Mouse (Mus musculus) liver, adult 2 months (tissue): ENCODE data around the gene Fam219a. TPM values are rescaled to one million over a fixed set of nuclear protein-coding genes. Genes with fewer than 3 reads are reported as not detected.

Source experiments
- DNase-seq: peaks from one replicate; pipeline ENCODE4 v3.0.0-alpha.2; 2011; ENCODE audit warnings: low read depth, low spot score; ENCODE audit errors: extremely low read depth
- H3K27ac ChIP-seq: fragments of 200-500 bp; replicated peaks from 2 replicates; pipeline ENCODE4 v1.5.1; 2012; ENCODE audit warnings: low read depth, mild to moderate bottlenecking, control low read depth, inconsistent platforms, low read length; ENCODE audit not compliant: insufficient read depth
- H3K27me3 ChIP-seq: fragments of 200-500 bp; 2 replicates; pipeline ENCODE4 v1.6.1; 2012; ENCODE audit warnings: mild to moderate bottlenecking, moderate library complexity, low read length, inconsistent platforms; ENCODE audit not compliant: control insufficient read depth, insufficient read depth
- H3K36me3 ChIP-seq: fragments of 200-500 bp; 2 replicates; pipeline ENCODE4 v1.6.1; 2012; ENCODE audit warnings: low read length, inconsistent platforms; ENCODE audit not compliant: control insufficient read depth, insufficient read depth
- H3K4me1 ChIP-seq: fragments of 200-500 bp; 2 replicates; pipeline ENCODE4 v1.6.1; 2011; ENCODE audit warnings: low read length; ENCODE audit not compliant: control insufficient read depth, insufficient read depth
- H3K4me3 ChIP-seq: fragments of 200-500 bp; 2 replicates; pipeline ENCODE4 v1.5.1; 2011; ENCODE audit warnings: low read depth, mild to moderate bottlenecking, control low read depth, low read length, moderate library complexity; ENCODE audit not compliant: insufficient read depth
- H3K79me2 ChIP-seq: fragments of 200-500 bp; 2 replicates; pipeline ENCODE4 v1.6.1; 2012; ENCODE audit warnings: inconsistent platforms, mild to moderate bottlenecking, low read length, moderate library complexity; ENCODE audit not compliant: control insufficient read depth, insufficient read depth
- H3K9ac ChIP-seq: fragments of 200-500 bp; 2 replicates; pipeline ENCODE4 v1.6.1; 2012; ENCODE audit warnings: low read depth, mild to moderate bottlenecking, control low read depth, inconsistent platforms, low read length
- CTCF ChIP-seq: fragments of 200-500 bp; IDR thresholded peaks from 2 replicates; pipeline ENCODE4 v1.5.1; 2011; ENCODE audit warnings: low read depth, low read length, control low read depth
- POLR2A ChIP-seq: fragments of 200-500 bp; IDR thresholded peaks from 2 replicates; pipeline ENCODE4 v1.6.1; 2011; ENCODE audit warnings: low read length, control low read depth; ENCODE audit not compliant: insufficient read depth; ENCODE audit errors: extremely low read depth
- WGBS: fragments of 180-500 bp; shearing (Covaris S2); methylation state at CpG from one replicate; pipeline ENCODE4 v1.1.7; 2018; 5-methylcytosine and 5-hydroxymethylcytosine counted together
- polyA plus RNA-seq: library from polyadenylated mRNA; depleted of rRNA; stranded (reverse); fragments of >200 nt; gene quantifications from 2 replicates; pipeline ENCODE4 v1.2.3, GENCODE M21; 2012
- total RNA-seq: library from RNA; depleted of rRNA; stranded (reverse); fragments of >200 nt; gene quantifications from 2 replicates; pipeline ENCODE4 v1.2.3, GENCODE M21; 2014

The Fam219a gene
- total and polyA plus RNA-seq, 2 experiments, result 1.5 to 6.5 TPM

GRCm38 (mm10) chr4:41557092-41557491 lies 12.2 kb downstream of the Fam219a start:
- TF ChIP-seq POLR2A (no peak), CTCF (no peak)

GRCm38 (mm10) chr4:41556311-41556953 lies 12.9 kb downstream of the Fam219a start:
- no peaks in the 10 kb centered on the region for H3K27me3 ChIP-seq
- DNase-seq, result no peak
- no peak overlapping the region for H3K4me3 ChIP-seq
- peaks cover 3% of the 10 kb centered on the region; the same call in 1 of the 2 replicates for H3K4me1 ChIP-seq
- TF ChIP-seq POLR2A (no peak), CTCF (no peak)
- H3K36me3 ChIP-seq, result no peaks in the 10 kb centered on the region
- H3K79me2 ChIP-seq, result no peaks in the 10 kb centered on the region; the same call in 1 of the 2 replicates
- peak overlapping the region; percentile 42 for H3K27ac ChIP-seq
- WGBS, result 42% methylated on average over 5 of the region's 5 CpGs
- no peak overlapping the region for H3K9ac ChIP-seq

More at GRCm38 (mm10) chr4:41557092-41557491, 12.2 kb downstream of the Fam219a start:
- H3K4me3 ChIP-seq, result no peak overlapping the region
- H3K9ac ChIP-seq, result no peak overlapping the region
- no peaks in the 10 kb centered on the region for H3K36me3 ChIP-seq
- no peak for DNase-seq
- no peak overlapping the region for H3K27ac ChIP-seq
- WGBS, result 56% methylated on average over 3 of the region's 3 CpGs
- no peaks in the 10 kb centered on the region for H3K27me3 ChIP-seq
- peaks cover 3% of the 10 kb centered on the region; the same call in 1 of the 2 replicates for H3K4me1 ChIP-seq
- no peaks in the 10 kb centered on the region; the same call in 1 of the 2 replicates for H3K79me2 ChIP-seq

DNA sequence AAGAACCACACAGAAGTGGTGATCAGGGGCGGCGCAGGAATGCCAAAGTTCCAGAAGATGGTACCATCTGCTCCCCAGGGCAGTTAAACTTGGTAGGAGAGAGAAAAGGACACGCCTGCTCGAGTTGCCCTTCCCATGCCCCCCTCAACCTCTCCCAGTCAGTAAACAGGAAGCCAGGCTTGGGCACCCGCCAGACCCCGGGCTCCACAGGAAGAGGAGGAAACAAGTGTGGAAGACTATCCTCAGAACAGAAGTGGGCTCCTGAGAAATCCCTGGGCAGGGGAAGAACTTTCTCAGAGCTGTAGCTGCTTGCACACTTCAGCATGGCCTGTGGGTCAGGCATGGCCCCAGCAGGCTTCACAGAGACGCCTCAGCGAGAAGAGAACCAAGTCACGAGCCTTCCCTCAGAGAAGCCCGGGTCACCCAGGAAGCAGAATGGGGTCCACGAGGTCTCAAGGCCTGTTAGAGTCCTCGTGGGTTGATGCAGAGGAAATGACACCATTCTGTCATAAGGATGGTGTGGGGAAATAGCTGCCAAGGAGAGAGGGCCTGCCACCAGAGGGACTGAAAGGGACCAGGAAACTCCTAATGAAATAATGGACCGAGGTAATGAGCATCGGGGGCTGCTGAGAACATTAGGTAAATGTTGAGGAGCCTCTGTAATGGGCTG lies 14.2 kb downstream of the Fam219a start:
- H3K27ac ChIP-seq, result peak overlapping the region; percentile 73
- H3K79me2 ChIP-seq, result no peaks in the 10 kb centered on the region; the same call in 1 of the 2 replicates
- no peaks in the 10 kb centered on the region for H3K36me3 ChIP-seq
- WGBS, result 55% methylated on average over 14 of the region's 14 CpGs
- peak; percentile 9 for DNase-seq
- H3K4me1 ChIP-seq, result peaks cover 3% of the 10 kb centered on the region; the same call in 1 of the 2 replicates
- no peak for TF ChIP-seq CTCF
- no peak for TF ChIP-seq POLR2A
- H3K27me3 ChIP-seq, result no peaks in the 10 kb centered on the region
- no peak overlapping the region for H3K9ac ChIP-seq
- no peak overlapping the region for H3K4me3 ChIP-seq

DNA sequence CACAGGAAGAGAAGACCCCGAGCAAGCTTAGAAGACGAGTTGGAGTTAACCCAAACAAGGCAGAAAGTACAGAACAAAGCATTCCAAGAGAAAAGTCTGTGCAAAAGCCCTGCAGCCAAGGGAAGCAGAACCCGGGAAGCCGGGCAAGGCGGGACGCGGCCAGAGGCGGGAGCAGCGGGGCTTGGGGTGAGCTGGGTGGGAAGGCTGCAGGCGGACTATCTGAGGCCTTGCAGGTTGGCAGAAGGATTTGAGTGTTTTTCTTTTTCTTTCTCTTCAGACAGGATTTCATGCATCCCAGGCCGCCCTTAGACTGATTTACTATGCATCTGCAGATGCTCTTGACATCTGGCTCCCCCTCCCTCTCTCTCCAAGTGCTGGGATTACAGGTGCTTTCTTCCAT lies 16.2 kb downstream of the Fam219a start:
- H3K79me2 ChIP-seq, result no peaks in the 10 kb centered on the region; the same call in 1 of the 2 replicates
- H3K4me1 ChIP-seq, result peaks cover 3% of the 10 kb centered on the region; the same call in 1 of the 2 replicates
- no peaks in the 10 kb centered on the region for H3K27me3 ChIP-seq
- no peak overlapping the region for H3K27ac ChIP-seq
- H3K4me3 ChIP-seq, result no peak overlapping the region
- no peak overlapping the region for H3K9ac ChIP-seq
- DNase-seq, result no peak
- 85% methylated on average over 11 of the region's 11 CpGs for WGBS
- TF ChIP-seq CTCF, result no peak
- TF ChIP-seq POLR2A, result no peak
- no peaks in the 10 kb centered on the region for H3K36me3 ChIP-seq

- Histone ChIP-seq H3K27ac (no peak overlapping the region), H3K27me3 (no peaks in the 10 kb centered on the region), H3K79me2 (no peaks in the 10 kb centered on the region), H3K4me3 (no peak overlapping the region), H3K9ac (no peak overlapping the region), H3K4me1 (peaks cover 3% of the 10 kb centered on the region; the same call in 1 of the 2 replicates), H3K36me3 (no peaks in the 10 kb centered on the region)
- DNase-seq, result peak; percentile 62
- 43% methylated on average over 6 of the region's 6 CpGs for WGBS
- TF ChIP-seq POLR2A (no peak), CTCF (peak; percentile 80)
Observed at GRCm38 (mm10) chr4:41552529-41552928, 16.8 kb downstream of the Fam219a start.

DNA sequence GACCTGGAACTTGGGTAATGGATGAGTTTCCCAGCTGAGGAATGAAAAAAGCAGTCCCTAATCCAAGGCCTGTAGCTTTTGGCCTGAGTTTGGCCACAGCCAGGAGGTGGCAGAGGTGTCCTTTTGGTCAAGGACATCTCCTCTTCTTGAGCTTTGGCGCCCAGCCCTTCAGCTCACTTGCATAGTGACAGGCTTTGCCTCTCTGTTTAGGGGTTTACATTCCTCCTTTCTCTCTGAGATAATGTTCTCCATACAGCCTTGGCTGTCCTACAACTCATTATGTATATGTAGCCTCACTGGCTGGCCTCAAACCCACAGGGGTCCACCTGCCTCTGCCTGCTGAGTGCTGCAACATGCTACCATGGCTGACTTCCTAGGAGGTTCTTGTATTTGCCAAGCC lies 22.3 kb downstream of the Fam219a start:
- Histone ChIP-seq H3K9ac (no peak overlapping the region), H3K36me3 (no peaks in the 10 kb centered on the region), H3K4me3 (no peak overlapping the region), H3K27me3 (no peaks in the 10 kb centered on the region), H3K4me1 (peaks cover 10% of the 10 kb centered on the region; the same call in 1 of the 2 replicates), H3K79me2 (no peaks in the 10 kb centered on the region; the same call in 1 of the 2 replicates), H3K27ac (no peak overlapping the region)
- peak; percentile 16 for DNase-seq
- 90% methylated on average over 1 of the region's 1 CpGs for WGBS
- TF ChIP-seq CTCF, result no peak
- TF ChIP-seq POLR2A, result no peak
